Mouse (Mus musculus) fibroblast of lung, adult 2 months (primary cell): ENCODE data around the gene Gstt4.
A peak's percentile ranks its signal among the peaks of the same experiment; 100 is the strongest.
"Not testable (repeated sequence)": the region's sequence is repeated elsewhere in the genome, so short reads cannot be mapped to it uniquely, and the experiment has no call there.

Experiments
- DNase-seq: peaks from one replicate; pipeline ENCODE4 v3.0.0-alpha.2; 2011; ENCODE audit warnings: low read depth

The Gstt4 gene

GRCm38 (mm10) chr10:75789081-75789735 lies 33.1 kb downstream of the Gstt4 start:
- DNase-seq: no peak

GRCm38 (mm10) chr10:75788277-75788676 lies 34.1 kb downstream of the Gstt4 start:
- no peak for DNase-seq

GRCm38 (mm10) chr10:75785442-75785841 lies 36.9 kb downstream of the Gstt4 start:
- no peak for DNase-seq

GRCm38 (mm10) chr10:75780769-75781578 lies 41.4 kb downstream of the Gstt4 start, which contains the start of the genes Gm20441 and Gstt3:
Gene Gm20441 (minus strand): TSS chr10:75780954.
Gene Gstt3 (minus strand): TSS chr10:75781414.
- DNase-seq: peak; percentile 82

GRCm38 (mm10) chr10:75779206-75780174 lies 42.9 kb downstream of the Gstt4 start:
- DNase-seq: no peak

DNA sequence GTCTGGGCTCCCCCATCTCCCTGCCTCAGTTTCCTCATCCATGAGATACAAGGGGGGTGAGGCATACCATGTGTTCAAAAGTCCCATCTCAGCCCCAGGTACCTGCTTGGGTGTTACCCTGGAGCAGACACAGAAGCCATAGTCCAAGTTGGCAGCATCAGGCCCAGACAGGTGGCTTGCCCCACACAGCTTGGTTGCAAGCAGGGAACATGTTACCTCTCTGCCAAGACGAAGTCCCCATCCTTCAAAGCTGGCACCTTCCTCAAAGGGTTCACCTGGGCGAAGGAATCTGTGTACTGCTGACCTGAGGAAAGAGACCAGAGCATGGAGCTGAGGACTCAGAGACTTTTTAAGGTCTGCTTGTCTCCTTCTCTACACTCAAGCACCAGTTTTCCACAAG lies 44.5 kb downstream of the Gstt4 start:
- no peak for DNase-seq

- no peak for DNase-seq
Measured at GRCm38 (mm10) chr10:75776562-75776961, 45.8 kb downstream of the Gstt4 start.

DNA sequence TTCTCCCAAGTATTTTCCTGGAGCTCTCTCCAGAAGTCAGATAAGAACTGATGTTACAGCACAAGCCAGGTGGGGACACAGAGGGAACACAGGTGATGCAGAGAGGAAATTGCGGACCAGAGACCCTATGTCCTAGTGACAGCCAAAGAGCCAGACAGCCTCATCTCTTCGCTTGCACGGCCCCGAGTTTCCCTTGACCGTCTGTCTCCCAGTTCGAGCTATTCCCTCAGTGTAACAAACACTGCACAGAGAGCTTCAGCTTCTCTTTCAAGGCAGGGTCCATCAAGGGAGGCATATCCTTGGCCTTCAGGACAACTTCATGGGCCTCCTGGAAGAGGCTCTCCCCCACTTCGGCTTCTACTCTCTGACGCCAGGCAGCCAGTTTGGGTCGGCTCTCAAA lies 47.8 kb downstream of the Gstt4 start:
- no peak for DNase-seq

GRCm38 (mm10) chr10:75774102-75774501 lies 48.2 kb downstream of the Gstt4 start:
- DNase-seq: no peak

- DNase-seq: peak; percentile 67
Measured at GRCm38 (mm10) chr10:75772795-75773664, 49.3 kb downstream of the Gstt4 start, which contains the start of gene Ddt. Gene Ddt (minus strand): TSS chr10:75773414.

GRCm38 (mm10) chr10:75767756-75768155 lies 54.6 kb downstream of the Gstt4 start:
- DNase-seq: not testable (repeated sequence)

DNA sequence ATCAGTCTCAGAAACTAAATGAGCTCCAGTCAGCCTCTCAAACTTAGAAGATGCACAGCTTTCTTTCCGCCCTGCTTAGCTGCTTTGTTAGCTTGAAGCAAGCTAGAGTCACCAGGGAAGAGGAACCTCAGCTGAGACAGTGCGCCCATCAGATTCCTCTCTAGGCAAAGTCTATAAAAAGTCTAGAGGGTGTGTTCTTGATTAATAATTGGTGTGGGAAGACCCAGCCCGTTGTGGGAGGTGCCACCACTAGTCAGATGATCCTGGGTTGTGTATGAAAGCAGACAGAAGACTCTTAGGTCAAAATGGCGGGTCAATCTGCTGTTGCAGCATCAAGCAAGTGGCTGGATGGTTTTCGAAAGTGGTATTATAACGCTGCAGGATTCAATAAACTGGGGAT lies 55.5 kb downstream of the Gstt4 start:
- no peak for DNase-seq
